Mouse (Mus musculus) testis, adult 2 months (tissue): ENCODE results near the gene Slc22a12. TPM values are rescaled to one million over a fixed set of nuclear protein-coding genes. Genes with fewer than 3 reads are reported as not detected.
A peak's percentile ranks its signal among the peaks of the same experiment; 100 is the strongest.

Experiments used
- H3K27ac ChIP-seq: fragments of 200-500 bp; 2 replicates; pipeline ENCODE4 v1.5.1; 2012; ENCODE audit warnings: low read depth, low read length; ENCODE audit not compliant: control insufficient read depth, insufficient read depth
- H3K27me3 ChIP-seq: fragments of 200-500 bp; 2 replicates; pipeline ENCODE4 v1.6.1; 2012; ENCODE audit warnings: mild to moderate bottlenecking, low read length, moderate library complexity; ENCODE audit not compliant: control insufficient read depth, insufficient read depth
- H3K36me3 ChIP-seq: fragments of 200-500 bp; 2 replicates; pipeline ENCODE4 v1.6.1; 2012; ENCODE audit warnings: mild to moderate bottlenecking, low read length; ENCODE audit not compliant: control insufficient read depth, insufficient read depth
- H3K4me1 ChIP-seq: fragments of 200-500 bp; 2 replicates; pipeline ENCODE4 v1.6.1; 2012; ENCODE audit warnings: low read length; ENCODE audit not compliant: control insufficient read depth, insufficient read depth
- H3K4me3 ChIP-seq: fragments of 200-500 bp; 2 replicates; pipeline ENCODE4 v1.5.1; 2012; ENCODE audit warnings: low read depth, mild to moderate bottlenecking, low read length, moderate library complexity, mixed read lengths; ENCODE audit not compliant: control insufficient read depth
- CTCF ChIP-seq: fragments of 200-500 bp; IDR thresholded peaks from 2 replicates; pipeline ENCODE4 v1.5.1; 2012; ENCODE audit warnings: low read depth, mild to moderate bottlenecking, inconsistent platforms, low read length, moderate library complexity; ENCODE audit not compliant: control insufficient read depth, insufficient read depth, insufficient replicate concordance
- POLR2A ChIP-seq: fragments of 200-500 bp; IDR thresholded peaks from 2 replicates; pipeline ENCODE4 v1.6.1; 2012; ENCODE audit warnings: low read depth, mild to moderate bottlenecking, inconsistent platforms, low read length, moderate library complexity; ENCODE audit not compliant: control insufficient read depth
- polyA plus RNA-seq: library from polyadenylated mRNA; depleted of rRNA; stranded (reverse); fragments of >200 nt; gene quantifications from 2 replicates; pipeline ENCODE4 v1.2.3, GENCODE M21; 2012

Slc22a12 gene
- polyA plus RNA-seq, 1 experiment, result 6.9 TPM

GRCm38 (mm10) chr19:6503926-6504655 is 38.7 kb downstream of the Slc22a12 start:
- Histone ChIP-seq H3K4me1 (peaks cover 16% of the 10 kb centered on the region), H3K36me3 (no peaks in the 10 kb centered on the region), H3K27me3 (no peaks in the 10 kb centered on the region), H3K27ac (no peak overlapping the region), H3K4me3 (no peak overlapping the region)
- TF ChIP-seq CTCF, result no peak
- no peak for TF ChIP-seq POLR2A

DNA sequence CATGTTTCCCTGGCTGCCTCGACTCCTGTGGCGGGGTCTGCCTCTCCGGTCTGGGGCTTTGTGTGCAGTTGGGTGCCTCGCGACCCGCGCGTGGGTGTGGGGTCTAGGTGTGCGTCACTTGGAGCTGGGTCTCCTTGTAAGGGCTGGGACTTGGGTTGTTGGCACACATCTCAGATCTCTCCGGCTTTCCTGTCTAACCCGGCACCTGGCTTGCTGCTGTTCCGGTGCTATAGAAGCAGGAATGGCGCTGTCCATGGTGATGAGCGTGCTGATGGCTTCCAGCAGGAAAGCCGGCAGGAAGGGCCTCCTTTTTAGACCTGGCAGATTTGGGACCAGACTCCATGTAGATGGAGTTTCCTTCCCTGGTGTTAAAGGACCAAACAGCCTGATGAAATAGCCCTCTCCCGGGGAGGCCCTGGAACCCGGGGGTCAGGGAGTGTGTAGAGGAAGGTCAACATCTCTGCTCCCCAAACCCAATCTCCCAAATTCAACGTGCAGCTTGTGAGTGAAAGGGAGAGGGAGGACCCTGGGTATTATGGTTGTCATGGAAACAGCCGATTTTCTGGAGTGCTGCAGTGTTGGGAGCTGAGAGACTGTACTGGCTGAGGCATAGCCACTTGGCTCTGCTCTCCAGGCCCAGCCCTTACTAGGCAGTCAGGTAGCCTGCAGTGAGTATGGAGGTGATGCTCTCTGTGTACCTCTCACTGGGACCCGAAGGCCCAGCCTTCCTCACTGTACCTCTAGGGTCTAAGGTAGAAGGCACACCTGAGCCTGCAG is 40.1 kb downstream of the Slc22a12 start:
- H3K27ac ChIP-seq, result no peak overlapping the region
- TF ChIP-seq POLR2A, result no peak
- TF ChIP-seq CTCF, result no peak
- no peaks in the 10 kb centered on the region for H3K36me3 ChIP-seq
- peaks cover 16% of the 10 kb centered on the region for H3K4me1 ChIP-seq
- H3K27me3 ChIP-seq, result peaks cover 2% of the 10 kb centered on the region
- peak overlapping the region; percentile 60 for H3K4me3 ChIP-seq

DNA sequence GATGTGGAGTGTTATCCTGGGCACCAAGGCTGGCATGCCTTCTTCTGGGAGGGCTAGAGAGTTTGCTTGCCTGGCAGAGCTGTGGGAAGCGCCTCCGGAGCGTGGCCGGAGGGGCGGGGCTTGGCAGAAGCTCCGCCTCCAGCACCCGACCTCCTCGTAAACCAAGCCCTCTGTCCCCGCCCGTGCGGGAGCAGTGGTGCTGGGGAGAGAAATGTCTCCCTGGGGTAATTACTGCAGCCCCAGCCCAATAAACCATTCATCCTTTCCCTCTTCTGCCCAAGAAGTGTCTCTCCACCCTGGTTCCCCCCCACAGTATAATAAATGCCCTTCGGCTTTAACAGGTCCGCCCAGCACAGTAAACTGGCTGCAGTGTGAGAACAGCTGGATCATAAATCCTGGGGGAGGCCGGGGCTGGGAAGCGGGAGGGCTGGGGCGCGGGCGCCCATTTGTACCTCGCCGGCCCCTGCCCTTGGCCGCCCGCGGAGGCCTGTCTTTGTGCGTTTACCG is 40.7 kb downstream of the Slc22a12 start:
- peaks cover 18% of the 10 kb centered on the region for H3K4me1 ChIP-seq

GRCm38 (mm10) chr19:6500636-6501025 is 42.2 kb downstream of the Slc22a12 start:
- Histone ChIP-seq H3K27me3 (peaks cover 2% of the 10 kb centered on the region), H3K4me1 (peaks cover 19% of the 10 kb centered on the region), H3K4me3 (no peak overlapping the region), H3K27ac (no peak overlapping the region), H3K36me3 (no peaks in the 10 kb centered on the region)
- no peak for TF ChIP-seq CTCF
- TF ChIP-seq POLR2A, result no peak

More for the DNA sequence above, 40.7 kb downstream of the Slc22a12 start:
- peak overlapping the region; percentile 60 for H3K4me3 ChIP-seq
- no peak overlapping the region for H3K27ac ChIP-seq
- no peaks in the 10 kb centered on the region for H3K36me3 ChIP-seq
- H3K27me3 ChIP-seq, result peaks cover 2% of the 10 kb centered on the region
- TF ChIP-seq CTCF (no peak), POLR2A (no peak)

GRCm38 (mm10) chr19:6499860-6500635 is 42.8 kb downstream of the Slc22a12 start:
- H3K27me3 ChIP-seq, result peaks cover 2% of the 10 kb centered on the region
- H3K4me1 ChIP-seq, result peaks cover 19% of the 10 kb centered on the region
- no peak overlapping the region for H3K27ac ChIP-seq
- no peaks in the 10 kb centered on the region for H3K36me3 ChIP-seq
- no peak overlapping the region for H3K4me3 ChIP-seq
- TF ChIP-seq POLR2A, result no peak
- no peak for TF ChIP-seq CTCF

GRCm38 (mm10) chr19:6498350-6499131 is 44.3 kb downstream of the Slc22a12 start:
- Histone ChIP-seq H3K36me3 (no peaks in the 10 kb centered on the region), H3K4me3 (no peak overlapping the region; the same call in 1 of the 2 replicates), H3K4me1 (peaks cover 19% of the 10 kb centered on the region), H3K27ac (no peak overlapping the region), H3K27me3 (peaks cover 2% of the 10 kb centered on the region)
- no peak for TF ChIP-seq CTCF
- TF ChIP-seq POLR2A, result no peak

- H3K27ac ChIP-seq, result no peak overlapping the region
- H3K4me3 ChIP-seq, result peak overlapping the region; percentile 7; the same call in 1 of the 2 replicates
- no peaks in the 10 kb centered on the region for H3K36me3 ChIP-seq
- peaks cover 2% of the 10 kb centered on the region for H3K27me3 ChIP-seq
- H3K4me1 ChIP-seq, result peaks cover 15% of the 10 kb centered on the region
- TF ChIP-seq POLR2A (no peak), CTCF (no peak)
Measured at GRCm38 (mm10) chr19:6497803-6498202, 45.0 kb downstream of the Slc22a12 start.
